Mouse (Mus musculus): ENCODE results near the gene Braf.
"Not testable (repeated sequence)": the region's sequence is repeated elsewhere in the genome, so short reads cannot be mapped to it uniquely, and the experiment has no call there.

Braf gene

GRCm38 (mm10) chr6:39724866-39725711 is at the start of gene Braf:
Gene Braf (minus strand): TSS chr6:39725463.
- DNase-seq (ENCODE audit: low spot score in 2 of 2) = peak; percentile 95 to 96

DNA sequence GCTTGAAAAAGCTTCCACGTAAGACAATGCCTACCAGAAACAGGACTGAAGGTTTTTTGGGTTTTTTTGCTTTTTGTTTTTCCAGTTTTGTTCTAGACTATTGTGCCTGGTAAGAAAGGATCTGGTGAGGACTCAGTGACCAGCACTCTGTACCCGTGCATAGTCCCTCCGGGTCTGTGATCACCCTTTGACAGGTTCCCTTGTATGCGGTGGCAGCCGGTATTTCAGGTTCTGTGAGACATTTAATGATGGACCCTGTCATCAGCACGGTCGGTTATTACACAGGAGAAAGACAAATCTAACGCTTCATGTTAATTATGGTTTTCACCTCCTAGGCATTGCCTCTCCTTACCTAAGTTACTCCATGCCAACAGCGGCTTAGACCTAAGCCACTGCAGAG is 49.8 kb upstream of the Braf start:
- no peak for DNase-seq (ENCODE audit: low spot score in 2 of 2)

GRCm38 (mm10) chr6:39757229-39757628 is 32.0 kb upstream of the Braf start:
- no peak for DNase-seq (ENCODE audit: low spot score in 2 of 2)

DNA sequence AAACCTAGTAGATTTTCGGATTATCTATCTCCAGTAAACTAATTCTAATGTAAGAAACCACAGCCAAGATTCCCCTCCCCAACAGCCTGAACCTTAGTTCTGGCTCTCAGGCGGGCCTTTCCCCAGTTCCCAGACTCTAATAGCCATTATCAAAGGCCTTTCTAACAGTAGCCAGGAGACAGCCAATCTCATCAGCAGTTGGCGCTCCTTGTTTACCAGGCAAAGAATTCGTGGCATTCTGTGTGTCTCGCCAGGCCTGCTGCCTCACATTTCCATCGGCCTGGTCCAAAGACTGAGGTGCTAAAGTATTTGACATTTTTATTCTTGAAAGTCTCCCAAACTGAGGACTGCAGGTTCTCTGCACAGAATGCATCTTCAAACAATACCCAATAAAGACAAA is 24.6 kb upstream of the Braf start:
- no peak for DNase-seq (ENCODE audit: low spot score in 2 of 2)

- no peak for DNase-seq (ENCODE audit: low spot score in 2 of 2)
Measured at GRCm38 (mm10) chr6:39747094-39747493, 21.8 kb upstream of the Braf start.

DNA sequence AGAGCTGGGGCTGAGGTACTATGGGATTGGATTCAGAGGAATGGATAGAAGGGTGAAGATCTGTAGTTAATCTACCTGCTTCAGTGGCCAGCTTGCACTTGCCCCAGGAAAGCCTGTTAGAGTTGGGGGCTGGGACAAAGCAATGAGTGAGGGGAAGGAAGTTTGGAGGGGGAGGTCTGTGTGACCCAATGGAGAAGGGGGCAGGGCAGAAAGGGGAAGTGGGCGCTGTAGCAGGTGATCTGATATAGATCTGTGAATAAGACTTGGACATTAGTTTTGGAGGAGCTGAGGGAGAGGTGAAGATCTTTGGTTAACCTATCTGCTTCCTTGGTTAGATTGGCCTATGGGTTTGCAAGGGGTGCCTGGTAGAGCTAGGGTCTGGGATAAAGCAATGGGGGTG is 20.2 kb upstream of the Braf start:
- DNase-seq (ENCODE audit: low spot score in 2 of 2) = no peak

DNA sequence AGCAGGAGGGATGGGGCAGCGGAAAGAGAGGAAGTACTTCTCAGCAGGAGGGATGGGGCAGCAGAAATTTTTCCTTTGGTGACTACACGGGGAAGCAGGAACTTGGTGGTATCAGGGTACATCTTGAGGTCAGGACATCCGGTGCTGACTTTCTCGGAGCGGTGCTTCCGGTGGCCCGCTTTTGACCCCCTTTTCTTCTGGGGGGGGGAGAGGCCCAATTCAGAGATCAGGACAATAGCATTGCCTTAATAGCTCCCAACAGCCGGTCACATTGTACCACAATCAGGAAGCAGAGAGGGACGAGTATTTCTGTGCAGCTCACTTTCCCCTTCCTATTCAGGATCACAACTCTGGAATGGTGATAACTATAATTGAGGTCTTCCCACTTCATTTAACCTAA is 14.4 kb upstream of the Braf start:
- not testable (repeated sequence) for DNase-seq (ENCODE audit: low spot score in 2 of 2)

GRCm38 (mm10) chr6:39728095-39728494 is 2.8 kb upstream of the Braf start:
- DNase-seq (ENCODE audit: low spot score in 2 of 2) = no peak

GRCm38 (mm10) chr6:39726149-39726548 is 886 bp upstream of the Braf start:
- DNase-seq (ENCODE audit: low spot score in 2 of 2) = no peak

DNA sequence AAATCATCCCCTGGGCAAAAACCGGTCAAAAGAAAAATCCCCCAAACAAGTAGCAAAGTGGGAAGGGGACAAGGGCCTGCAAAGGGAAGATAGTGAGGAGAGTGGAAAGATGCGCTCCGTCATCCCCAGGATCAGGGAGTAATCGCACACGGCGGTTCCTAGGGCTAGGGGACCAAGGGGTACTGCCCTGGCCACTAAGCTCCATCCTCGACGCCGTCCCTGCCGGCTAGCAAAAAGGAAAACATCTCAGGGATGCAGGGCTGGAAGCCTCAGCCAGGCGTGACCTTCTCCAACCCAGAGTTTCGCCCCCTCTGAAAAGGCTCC is 759 bp downstream of the Braf start:
- no peak for DNase-seq (ENCODE audit: low spot score in 2 of 2)

GRCm38 (mm10) chr6:39724071-39724470 is 1.2 kb downstream of the Braf start:
- no peak for DNase-seq (ENCODE audit: low spot score in 2 of 2)

DNA sequence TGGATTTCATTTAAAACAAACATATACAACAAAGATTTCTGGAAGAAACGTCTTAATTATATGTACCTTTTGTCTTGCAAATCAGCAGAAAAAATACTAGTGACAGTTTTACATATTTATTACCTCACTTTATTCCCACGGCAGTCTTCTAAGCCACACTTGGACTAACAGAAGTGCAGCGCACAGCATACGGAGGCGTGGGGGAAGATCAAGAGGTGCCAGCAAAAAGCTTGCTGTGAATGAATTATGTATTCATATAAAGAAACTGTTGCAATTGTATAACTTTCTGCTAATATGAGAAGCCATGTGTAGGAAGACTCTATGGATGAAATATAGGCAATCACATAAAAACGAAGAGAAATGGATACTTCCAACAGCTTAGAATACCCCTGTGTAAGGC is 6.7 kb downstream of the Braf start:
- DNase-seq (ENCODE audit: low spot score in 2 of 2) = no peak

- no peak for DNase-seq (ENCODE audit: low spot score in 2 of 2)
Measured at GRCm38 (mm10) chr6:39717049-39717448, 8.2 kb downstream of the Braf start.

- no peak for DNase-seq (ENCODE audit: low spot score in 2 of 2)
Measured at GRCm38 (mm10) chr6:39714341-39714740, 10.9 kb downstream of the Braf start.

- DNase-seq (ENCODE audit: low spot score in 2 of 2) = no peak
Measured at GRCm38 (mm10) chr6:39713399-39713798, 11.9 kb downstream of the Braf start.

- DNase-seq (ENCODE audit: low spot score in 2 of 2) = no peak
Measured at GRCm38 (mm10) chr6:39705625-39706024, 19.6 kb downstream of the Braf start.

GRCm38 (mm10) chr6:39693126-39693525 is 32.1 kb downstream of the Braf start:
- no peak for DNase-seq (ENCODE audit: low spot score in 2 of 2)

DNA sequence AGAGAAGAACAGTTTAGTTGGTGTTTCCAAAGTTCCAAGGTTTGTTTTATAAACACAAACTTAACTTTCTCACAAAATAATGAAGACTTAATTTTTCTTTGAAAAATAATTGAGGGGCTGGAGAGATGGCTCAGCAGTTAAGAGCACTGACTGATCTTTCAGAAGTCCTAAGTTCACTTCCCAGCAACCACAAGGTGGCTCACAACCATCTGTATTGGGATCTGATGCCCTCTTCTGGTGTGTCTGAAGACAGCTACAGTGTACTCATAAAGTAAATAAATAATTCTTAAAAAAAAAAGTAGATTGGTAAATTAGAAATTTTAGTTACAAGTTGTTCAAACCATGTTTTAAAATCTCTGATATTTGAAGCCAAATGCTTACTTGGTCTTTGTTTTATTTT is 38.4 kb downstream of the Braf start:
- DNase-seq (ENCODE audit: low spot score in 2 of 2) = not testable (repeated sequence)

GRCm38 (mm10) chr6:39681795-39682194 is 43.5 kb downstream of the Braf start:
- DNase-seq (ENCODE audit: low spot score in 2 of 2) = no peak

DNA sequence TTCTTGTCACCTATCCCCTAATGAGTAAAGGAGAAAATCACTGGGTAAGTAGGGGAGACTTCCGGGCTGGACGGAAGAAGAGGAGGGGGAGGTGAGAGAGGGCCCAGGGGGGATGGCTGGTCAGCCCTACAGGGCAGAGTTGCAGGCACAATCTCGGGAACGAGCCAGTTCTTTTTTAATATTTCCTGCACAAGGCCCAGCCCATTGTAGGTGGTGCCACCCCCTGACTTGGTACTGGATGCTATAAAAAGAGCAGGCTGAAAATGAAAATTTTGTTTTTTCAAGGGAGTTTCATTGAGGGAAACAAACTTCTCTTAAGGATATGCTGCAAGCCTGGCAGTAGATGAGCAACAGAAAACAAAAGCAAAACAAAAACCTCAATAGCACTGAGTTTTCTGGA is 44.7 kb downstream of the Braf start:
- no peak for DNase-seq (ENCODE audit: low spot score in 2 of 2)

DNA sequence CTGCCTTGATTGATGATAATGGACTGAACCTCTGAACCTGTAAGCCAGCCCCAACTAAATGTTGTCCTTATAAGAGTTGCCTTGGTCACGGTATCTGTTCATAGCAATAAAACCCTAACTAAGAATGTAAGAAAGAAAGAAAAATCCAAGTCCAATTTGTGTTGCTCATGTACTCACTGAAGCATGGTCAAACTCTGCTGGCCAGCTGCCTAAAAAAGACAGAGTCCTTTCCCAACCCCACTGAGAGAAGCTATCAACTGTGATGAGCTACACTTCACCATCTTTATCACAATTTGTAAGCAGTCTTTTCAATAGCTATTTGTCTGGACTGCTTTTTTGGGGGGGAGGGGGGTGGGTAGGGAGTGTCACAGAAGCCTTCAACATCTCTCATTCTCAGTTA is 47.0 kb downstream of the Braf start:
- DNase-seq (ENCODE audit: low spot score in 2 of 2) = no peak

DNA sequence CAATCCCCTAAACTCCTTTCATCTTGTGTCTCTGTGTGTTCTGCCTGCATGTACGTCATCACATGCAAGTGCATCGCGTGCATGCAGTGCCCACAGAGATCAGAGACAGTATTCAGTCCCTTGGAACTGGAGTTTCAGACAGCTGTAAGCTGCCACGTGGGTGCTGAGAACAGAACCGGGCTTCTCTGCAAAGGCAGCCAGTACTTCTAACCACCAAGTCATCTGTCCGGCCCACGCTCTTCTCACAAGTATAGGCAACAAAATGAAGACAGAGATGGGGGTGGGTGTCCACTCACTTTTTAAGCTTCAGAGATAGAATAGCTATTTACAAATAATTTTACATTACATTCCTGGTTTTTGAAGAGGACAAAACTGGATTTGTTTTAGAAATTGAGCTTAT is 50.2 kb downstream of the Braf start:
- DNase-seq (ENCODE audit: low spot score in 2 of 2) = no peak

- DNase-seq (ENCODE audit: low spot score in 2 of 2) = no peak
Measured at GRCm38 (mm10) chr6:39611296-39611695, 114.0 kb downstream of the Braf start.

- DNase-seq (ENCODE audit: low spot score in 2 of 2) = no peak
Measured at GRCm38 (mm10) chr6:39610207-39610606, 115.1 kb downstream of the Braf start.

Data from right cerebral cortex, postnatal 10 days (tissue).